Comparison of ENCODE assay signal across 8 mouse cellular contexts in genomic region chr14:8286595-8286994, GRCm38 (mm10). TPM values are rescaled to one million over a fixed set of nuclear protein-coding genes. Genes with fewer than 3 reads are reported as not detected.
DNase-seq lines count a peak whose midpoint lies in the region; ATAC-seq and TF ChIP-seq lines count a peak whose summit lies in the region.
"Not testable (repeated sequence)": the region's sequence is repeated elsewhere in the genome, so short reads cannot be mapped to it uniquely, and the experiment has no call there.

No protein-coding gene starts in this region.

- WGBS in embryonic facial prominence, embryonic 15.5 days, result 81% methylated on average over 5 of the region's 5 CpGs
- WGBS in heart, embryonic 12.5 days, result 75% methylated on average over 5 of the region's 5 CpGs
- 85% methylated on average over 5 of the region's 5 CpGs for WGBS in intestine, postnatal 0 days
- 88% methylated on average over 5 of the region's 5 CpGs for WGBS in limb, embryonic 12.5 days

- TF ChIP-seq CTCF in intestine, postnatal 0 days (IDR thresholded peaks at IDR 0.05; ENCODE audit: low read depth), result not testable (repeated sequence)

- H3K4me3 ChIP-seq in embryonic facial prominence, embryonic 15.5 days (replicated peaks); heart, embryonic 12.5 days; intestine, postnatal 0 days (ENCODE audit: low read depth, low read length); limb, embryonic 12.5 days (replicated peaks): not testable (repeated sequence)

- not testable (repeated sequence) for H3K4me2 ChIP-seq in embryonic facial prominence, embryonic 15.5 days (replicated peaks); heart, embryonic 12.5 days; intestine, postnatal 0 days (replicated peaks; ENCODE audit: low read depth); limb, embryonic 12.5 days

- peak; percentile 3 for DNase-seq in T-cell, adult 2 months (ENCODE audit: low spot score)
- DNase-seq in spleen, postnatal 36 days (ENCODE audit: low spot score in 2 of 2), result peak; percentile 50 to 79
- DNase-seq in yolk sac, embryonic 10.5 days (ENCODE audit: low spot score), result peak; percentile 24

- not testable (repeated sequence) for H3K9me3 ChIP-seq in embryonic facial prominence, embryonic 15.5 days (replicated peaks); heart, embryonic 12.5 days (replicated peaks); intestine, postnatal 0 days (ENCODE audit: control insufficient read depth); limb, embryonic 12.5 days

- not testable (repeated sequence) for H3K4me1 ChIP-seq in embryonic facial prominence, embryonic 15.5 days; heart, embryonic 12.5 days (replicated peaks); intestine, postnatal 0 days (replicated peaks; ENCODE audit: control insufficient read depth, insufficient read depth, low read length); limb, embryonic 12.5 days (replicated peaks)

- H3K27me3 ChIP-seq in embryonic facial prominence, embryonic 15.5 days; heart, embryonic 12.5 days (replicated peaks); intestine, postnatal 0 days (replicated peaks; ENCODE audit: control insufficient read depth, insufficient read depth, low read length); limb, embryonic 12.5 days: not testable (repeated sequence)

- H3K36me3 ChIP-seq in embryonic facial prominence, embryonic 15.5 days; heart, embryonic 12.5 days; intestine, postnatal 0 days (ENCODE audit: control insufficient read depth, insufficient read depth); limb, embryonic 12.5 days: not testable (repeated sequence)

- H3K9ac ChIP-seq in embryonic facial prominence, embryonic 15.5 days; heart, embryonic 12.5 days; intestine, postnatal 0 days (ENCODE audit: low read depth, low read length); limb, embryonic 12.5 days (replicated peaks): not testable (repeated sequence)

- peak; percentile 89 for ATAC-seq in embryonic facial prominence, embryonic 15.5 days (ENCODE audit: insufficient number of reproducible peaks, low FRiP score, low TSS enrichment, low read depth)
- peak; percentile 93 for ATAC-seq in heart, embryonic 12.5 days (ENCODE audit: insufficient number of reproducible peaks, low FRiP score)
- ATAC-seq in intestine, postnatal 0 days, result peak; percentile 97
- ATAC-seq in limb, embryonic 12.5 days (ENCODE audit: insufficient number of reproducible peaks, insufficient read depth, low FRiP score, low TSS enrichment, low read depth), result peak; percentile 90
- ATAC-seq in megakaryocyte progenitor cell, adult 5-6 weeks (replicated peaks; ENCODE audit: poor library complexity), result peak; percentile 89

- not testable (repeated sequence) for H3K27ac ChIP-seq in embryonic facial prominence, embryonic 15.5 days (replicated peaks); heart, embryonic 12.5 days (ENCODE audit: poor library complexity, severe bottlenecking); intestine, postnatal 0 days (ENCODE audit: low read depth, low read length); limb, embryonic 12.5 days

RNA-seq across cellular contexts. Expression of gene Acox2, which starts 27.4 kb away (rescaled TPM):
- 1.7 and 3.7 TPM in 2 replicates for polyA plus RNA-seq in embryonic facial prominence, embryonic 15.5 days (2015; fragmentation: Nextera tagmentation; extraction: Ambion mirVana)
- polyA plus RNA-seq in heart, embryonic 12.5 days (2016; fragmentation: Nextera tagmentation; extraction: Ambion mirVana), result 0.18 and 0.36 TPM in 2 replicates
- 9.3 and 10.8 TPM in 2 replicates for polyA plus RNA-seq in intestine, postnatal 0 days (2015; fragmentation: Nextera tagmentation; extraction: Ambion mirVana)
- polyA plus RNA-seq in limb, embryonic 12.5 days (2016; fragmentation: Nextera tagmentation; extraction: Ambion mirVana), result not detected in 2 replicates
- not detected in 2 replicates for total RNA-seq in megakaryocyte progenitor cell, adult 5-6 weeks (2015)
- total RNA-seq in megakaryocyte progenitor cell, adult 5-6 weeks (2017), result not detected in 2 replicates

RNA-seq across cellular contexts. Expression of gene Fam107a, which starts 31.2 kb away (rescaled TPM):
- 2.5 and 2.9 TPM in 2 replicates for polyA plus RNA-seq in embryonic facial prominence, embryonic 15.5 days (2015; fragmentation: Nextera tagmentation; extraction: Ambion mirVana)
- polyA plus RNA-seq in heart, embryonic 12.5 days (2016; fragmentation: Nextera tagmentation; extraction: Ambion mirVana), result 0.11 and 0.24 TPM in 2 replicates
- 0.16 TPM in 2 replicates for polyA plus RNA-seq in intestine, postnatal 0 days (2015; fragmentation: Nextera tagmentation; extraction: Ambion mirVana)
- 0.23 and 0.35 TPM in 2 replicates for polyA plus RNA-seq in limb, embryonic 12.5 days (2016; fragmentation: Nextera tagmentation; extraction: Ambion mirVana)
- total RNA-seq in megakaryocyte progenitor cell, adult 5-6 weeks (2015), result not detected in 2 replicates
- total RNA-seq in megakaryocyte progenitor cell, adult 5-6 weeks (2017), result not detected in 2 replicates

Comparison
In these comparisons a context has a peak if more than half of its experiments do, and no peak if none do; other contexts are left out.
1. DNase-seq: peak in every context shown above with its lines; median percentile 64 in spleen, postnatal 36 days; 24 in yolk sac, embryonic 10.5 days; 3 in T-cell, adult 2 months.